Mouse (Mus musculus): ENCODE measurements at regions not wholly inside any gene's neighbourhood (a gene's known extent, or its start where the extent isn't known, plus 50 kb on each side); places are given as distances from the start of the nearest gene placed in this dataset.

DNA sequence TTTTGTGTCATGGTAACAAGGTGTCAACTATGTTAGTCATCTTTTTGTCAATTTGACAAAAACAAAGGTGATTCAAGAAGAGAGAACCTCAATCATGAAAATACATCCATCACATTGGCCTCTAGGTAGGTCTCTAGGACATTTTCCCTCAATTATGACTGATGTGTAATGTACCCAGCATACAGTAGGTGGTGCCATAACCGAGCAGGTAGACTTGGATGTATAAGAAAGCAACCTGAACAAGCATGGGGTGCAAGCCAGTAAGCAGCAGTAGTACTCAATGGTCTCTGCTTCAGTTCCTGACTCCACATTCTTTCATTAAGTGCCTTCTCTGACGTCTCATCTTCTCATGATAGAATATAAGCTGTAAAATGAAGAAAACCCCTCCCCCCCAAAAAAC, 463.8 kb downstream of the Tmem161b start:
- Histone ChIP-seq H3K4me2 (replicated peaks; ENCODE audit: low read depth, low read length) (no peak overlapping the region), H3K9ac (replicated peaks; ENCODE audit: low read depth) (no peak overlapping the region), H3K9me3 (ENCODE audit: low read length) (no peaks in the 10 kb centered on the region), H3K4me3 (ENCODE audit: low read depth, low read length) (no peak overlapping the region), H3K27ac (ENCODE audit: low read length) (no peak overlapping the region), H3K4me1 (ENCODE audit: insufficient read depth, low read depth, low read length) (no peaks in the 10 kb centered on the region), H3K27me3 (replicated peaks; ENCODE audit: insufficient read depth, low read length) (no peaks in the 10 kb centered on the region), H3K36me3 (ENCODE audit: insufficient read depth, low read length) (no peaks in the 10 kb centered on the region)
- DNase-seq (ENCODE audit: low spot score) (no peak), ATAC-seq (no peak)
- WGBS = 42% methylated on average over 2 of the region's 2 CpGs
- no peak for TF ChIP-seq EP300 (IDR thresholded peaks at IDR 0.05)
- TF ChIP-seq CTCF (IDR thresholded peaks at IDR 0.05) = no peak

DNA sequence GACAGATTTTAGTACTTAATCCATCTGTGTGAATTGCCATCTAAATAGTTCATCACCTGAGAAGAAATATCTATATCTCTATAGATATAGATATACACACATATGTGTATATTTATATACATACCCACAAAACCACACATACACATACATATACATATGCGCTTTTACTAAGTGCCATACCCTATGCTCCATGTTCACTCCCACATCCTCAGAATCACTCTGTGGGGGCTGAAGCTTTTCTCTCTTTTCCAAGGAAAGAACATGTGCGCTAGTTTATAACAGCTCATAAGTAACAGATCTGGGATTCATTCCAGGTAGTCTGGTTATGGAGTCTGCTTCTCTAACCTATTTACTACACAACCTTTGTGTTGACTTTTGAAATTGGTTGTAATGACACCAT, 471.4 kb downstream of the Tmem161b start:
- H3K9ac ChIP-seq (replicated peaks; ENCODE audit: low read depth) = no peak overlapping the region
- H3K4me2 ChIP-seq (replicated peaks; ENCODE audit: low read depth, low read length) = no peak overlapping the region
- H3K27ac ChIP-seq (ENCODE audit: low read length) = no peak overlapping the region
- no peak for DNase-seq (ENCODE audit: low spot score)
- no peaks in the 10 kb centered on the region for H3K9me3 ChIP-seq (ENCODE audit: low read length)
- 79% methylated on average over 2 of the region's 2 CpGs for WGBS
- no peak for TF ChIP-seq EP300 (IDR thresholded peaks at IDR 0.05)
- TF ChIP-seq CTCF (IDR thresholded peaks at IDR 0.05) = no peak
- no peaks in the 10 kb centered on the region for H3K27me3 ChIP-seq (replicated peaks; ENCODE audit: insufficient read depth, low read length)
- no peaks in the 10 kb centered on the region for H3K4me1 ChIP-seq (ENCODE audit: insufficient read depth, low read depth, low read length)
- no peak overlapping the region for H3K4me3 ChIP-seq (ENCODE audit: low read depth, low read length)
- no peak for ATAC-seq
- H3K36me3 ChIP-seq (ENCODE audit: insufficient read depth, low read length) = no peaks in the 10 kb centered on the region

DNA sequence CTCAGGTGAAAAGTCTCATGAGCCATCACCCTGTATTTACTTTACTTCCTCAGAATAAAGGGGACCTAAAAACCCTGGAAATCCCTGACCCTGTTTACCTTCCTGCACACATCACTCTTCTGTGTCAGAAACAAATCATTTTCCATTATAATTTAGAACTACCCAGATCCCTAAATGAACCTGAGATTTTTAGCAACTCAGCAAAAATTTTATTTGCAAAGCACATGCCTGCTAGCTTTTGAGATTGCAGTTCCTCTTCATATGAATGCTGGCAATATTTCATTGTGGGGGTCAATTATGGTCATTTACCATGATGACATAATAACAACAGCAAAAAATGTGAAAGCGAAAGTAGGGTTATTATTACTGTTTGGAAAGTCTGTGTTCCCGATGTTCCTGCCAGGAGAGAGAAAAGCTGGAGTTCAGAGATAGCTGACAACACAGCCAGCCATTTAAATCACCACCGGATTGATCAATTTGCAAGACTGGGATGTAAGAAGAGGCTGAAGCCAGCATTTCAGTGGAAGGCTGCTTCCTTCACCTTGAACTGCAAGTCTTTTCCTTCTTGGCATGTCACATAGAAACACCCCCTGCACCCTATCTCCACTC, 476.5 kb downstream of the Tmem161b start:
- no peaks in the 10 kb centered on the region for H3K9me3 ChIP-seq (ENCODE audit: low read length)
- no peak for TF ChIP-seq CTCF (IDR thresholded peaks at IDR 0.05)
- no peak for TF ChIP-seq EP300 (IDR thresholded peaks at IDR 0.05)
- H3K4me2 ChIP-seq (replicated peaks; ENCODE audit: low read depth, low read length) = no peak overlapping the region
- no peak for DNase-seq (ENCODE audit: low spot score)
- no peak for ATAC-seq
- H3K27ac ChIP-seq (ENCODE audit: low read length) = no peak overlapping the region
- no peak overlapping the region for H3K4me3 ChIP-seq (ENCODE audit: low read depth, low read length)
- no peak overlapping the region for H3K9ac ChIP-seq (replicated peaks; ENCODE audit: low read depth)
- no peaks in the 10 kb centered on the region for H3K4me1 ChIP-seq (ENCODE audit: insufficient read depth, low read depth, low read length)
- no peaks in the 10 kb centered on the region for H3K36me3 ChIP-seq (ENCODE audit: insufficient read depth, low read length)
- H3K27me3 ChIP-seq (replicated peaks; ENCODE audit: insufficient read depth, low read length) = no peaks in the 10 kb centered on the region
- WGBS = 44% methylated on average over 3 of the region's 3 CpGs

DNA sequence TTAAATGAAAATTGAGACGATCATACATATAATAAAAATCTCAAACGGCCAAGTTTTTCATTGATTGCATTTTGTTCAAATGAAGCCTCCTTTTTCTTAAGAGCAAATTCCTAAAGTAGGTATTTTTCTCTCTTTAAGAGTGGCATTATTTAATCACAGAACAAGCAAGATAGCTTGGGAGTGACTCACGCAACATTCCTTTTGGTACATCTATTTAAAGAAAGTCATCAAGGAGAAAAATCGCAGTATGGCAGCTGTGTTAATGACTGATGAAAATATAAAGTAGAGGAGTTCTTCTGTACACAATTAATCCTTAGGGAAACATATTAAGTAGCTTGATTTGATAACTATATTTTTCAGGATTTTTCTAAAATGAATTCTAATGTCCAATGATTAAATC, 448.0 kb upstream of the Ccnh start:
- Histone ChIP-seq H3K27me3 (replicated peaks; ENCODE audit: insufficient read depth, low read length) (no peaks in the 10 kb centered on the region), H3K4me1 (ENCODE audit: insufficient read depth, low read depth, low read length) (no peaks in the 10 kb centered on the region), H3K36me3 (ENCODE audit: insufficient read depth, low read length) (no peaks in the 10 kb centered on the region), H3K9me3 (ENCODE audit: low read length) (no peaks in the 10 kb centered on the region), H3K9ac (replicated peaks; ENCODE audit: low read depth) (no peak overlapping the region), H3K4me2 (replicated peaks; ENCODE audit: low read depth, low read length) (no peak overlapping the region), H3K27ac (ENCODE audit: low read length) (no peak overlapping the region), H3K4me3 (ENCODE audit: low read depth, low read length) (no peak overlapping the region)
- ATAC-seq (no peak), DNase-seq (ENCODE audit: low spot score) (no peak)
- WGBS = 77% methylated on average over 4 of the region's 4 CpGs
- no peak for TF ChIP-seq EP300 (IDR thresholded peaks at IDR 0.05)

DNA sequence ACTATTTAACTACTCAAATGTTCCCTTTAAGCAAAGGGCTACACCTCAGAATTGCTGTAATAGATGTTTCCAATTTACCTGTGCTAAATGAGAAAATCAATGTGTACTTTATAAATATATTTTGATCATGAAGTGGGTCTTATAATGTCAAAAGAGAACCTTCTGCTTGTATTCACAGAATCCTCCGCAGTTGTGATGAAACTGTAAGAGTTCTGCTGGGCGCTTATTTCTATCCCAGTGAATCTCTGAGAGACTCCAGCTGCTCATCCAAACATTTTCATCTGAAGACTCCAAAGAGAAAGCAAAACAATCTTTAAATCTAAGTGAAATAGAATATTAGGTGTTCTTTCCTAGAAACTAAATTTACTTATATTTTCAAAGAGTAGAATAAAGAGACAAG, 440.9 kb upstream of the Ccnh start:
- Histone ChIP-seq H3K4me1 (ENCODE audit: insufficient read depth, low read depth, low read length) (no peaks in the 10 kb centered on the region), H3K27ac (ENCODE audit: low read length) (no peak overlapping the region), H3K36me3 (ENCODE audit: insufficient read depth, low read length) (no peaks in the 10 kb centered on the region), H3K27me3 (replicated peaks; ENCODE audit: insufficient read depth, low read length) (no peaks in the 10 kb centered on the region), H3K4me3 (ENCODE audit: low read depth, low read length) (no peak overlapping the region), H3K9ac (replicated peaks; ENCODE audit: low read depth) (no peak overlapping the region), H3K4me2 (replicated peaks; ENCODE audit: low read depth, low read length) (no peak overlapping the region), H3K9me3 (ENCODE audit: low read length) (no peaks in the 10 kb centered on the region)
- DNase-seq (ENCODE audit: low spot score) (no peak), ATAC-seq (no peak)
- no peak for TF ChIP-seq EP300 (IDR thresholded peaks at IDR 0.05)
- TF ChIP-seq CTCF (IDR thresholded peaks at IDR 0.05) = no peak
- 80% methylated on average over 2 of the region's 2 CpGs for WGBS

DNA sequence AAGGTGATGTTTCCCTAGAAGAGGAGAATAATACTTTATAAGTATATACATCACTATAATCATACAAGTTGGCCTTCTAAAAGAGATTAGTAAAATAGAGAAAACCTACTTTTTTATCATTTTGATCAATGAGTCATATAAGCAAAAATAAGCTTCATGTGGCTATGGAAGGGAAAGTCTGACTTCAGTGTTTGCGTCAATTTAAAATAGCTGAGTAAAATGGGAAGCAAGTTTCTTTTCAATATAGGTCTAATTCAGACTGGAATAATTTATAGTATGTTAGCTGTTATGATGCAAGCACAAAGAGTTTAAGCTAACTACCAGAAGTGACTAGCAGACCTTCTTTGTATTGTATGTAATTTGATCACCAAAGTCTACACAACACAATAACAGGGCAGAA, 440.0 kb upstream of the Ccnh start:
- no peaks in the 10 kb centered on the region for H3K27me3 ChIP-seq (replicated peaks; ENCODE audit: insufficient read depth, low read length)
- no peaks in the 10 kb centered on the region for H3K4me1 ChIP-seq (ENCODE audit: insufficient read depth, low read depth, low read length)
- no peaks in the 10 kb centered on the region for H3K9me3 ChIP-seq (ENCODE audit: low read length)
- TF ChIP-seq CTCF (IDR thresholded peaks at IDR 0.05) (no peak), EP300 (IDR thresholded peaks at IDR 0.05) (no peak)
- no peak overlapping the region for H3K27ac ChIP-seq (ENCODE audit: low read length)
- H3K9ac ChIP-seq (replicated peaks; ENCODE audit: low read depth) = no peak overlapping the region
- 91% methylated on average over 1 of the region's 1 CpGs for WGBS
- H3K4me3 ChIP-seq (ENCODE audit: low read depth, low read length) = no peak overlapping the region
- no peaks in the 10 kb centered on the region for H3K36me3 ChIP-seq (ENCODE audit: insufficient read depth, low read length)
- no peak overlapping the region for H3K4me2 ChIP-seq (replicated peaks; ENCODE audit: low read depth, low read length)
- ATAC-seq (no peak), DNase-seq (ENCODE audit: low spot score) (no peak)

DNA sequence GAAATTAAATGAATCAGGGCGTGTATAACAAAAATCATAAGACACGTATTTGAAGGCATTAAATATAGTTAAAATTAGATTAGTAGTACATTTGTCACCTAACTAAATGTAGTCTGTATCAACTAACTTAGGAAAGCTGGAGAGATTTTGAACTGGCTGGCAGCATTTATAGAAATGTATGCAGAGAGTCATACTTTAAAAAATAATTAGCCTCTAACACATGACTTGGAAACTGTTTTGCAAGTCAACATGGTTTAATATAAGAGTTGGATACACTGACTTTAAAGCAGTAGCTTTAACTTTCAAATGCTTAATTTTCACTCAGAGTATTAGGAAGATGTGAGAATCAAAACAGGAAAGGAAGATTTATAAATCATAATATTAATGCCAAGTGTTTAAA, 439.1 kb upstream of the Ccnh start:
- H3K9me3 ChIP-seq (ENCODE audit: low read length) = no peaks in the 10 kb centered on the region
- H3K4me3 ChIP-seq (ENCODE audit: low read depth, low read length) = no peak overlapping the region
- H3K4me2 ChIP-seq (replicated peaks; ENCODE audit: low read depth, low read length) = no peak overlapping the region
- H3K4me1 ChIP-seq (ENCODE audit: insufficient read depth, low read depth, low read length) = no peaks in the 10 kb centered on the region
- ATAC-seq (no peak), DNase-seq (ENCODE audit: low spot score) (no peak)
- H3K27ac ChIP-seq (ENCODE audit: low read length) = no peak overlapping the region
- no peak overlapping the region for H3K9ac ChIP-seq (replicated peaks; ENCODE audit: low read depth)
- TF ChIP-seq EP300 (IDR thresholded peaks at IDR 0.05) = no peak
- TF ChIP-seq CTCF (IDR thresholded peaks at IDR 0.05) = no peak
- WGBS = 76% methylated on average over 2 of the region's 2 CpGs
- no peaks in the 10 kb centered on the region for H3K36me3 ChIP-seq (ENCODE audit: insufficient read depth, low read length)
- no peaks in the 10 kb centered on the region for H3K27me3 ChIP-seq (replicated peaks; ENCODE audit: insufficient read depth, low read length)
